Mouse (Mus musculus) forebrain, embryonic 16.5 days (tissue): ENCODE data around the gene Gm47985. TPM values are rescaled to one million over a fixed set of nuclear protein-coding genes. Genes with fewer than 3 reads are reported as not detected.

Source experiments
- ATAC-seq: fragments of 200-750 bp; cut with Nextera tagmentation; 2 replicates; pipeline ENCODE4 v1.8.0; 2017; ENCODE audit warnings: mild to moderate bottlenecking, moderate library complexity
- H3K27ac ChIP-seq: fragments of 300-500 bp; sonication (generic); 2 replicates; pipeline ENCODE4 v1.5.1; 2014; ENCODE audit warnings: low read length, control low read depth
- H3K27me3 ChIP-seq: fragments of 300-500 bp; sonication (generic); replicated peaks from 2 replicates; pipeline ENCODE4 v1.6.1; 2014; ENCODE audit warnings: low read length; ENCODE audit not compliant: control insufficient read depth, insufficient read depth
- H3K36me3 ChIP-seq: fragments of 300-500 bp; sonication (generic); 2 replicates; pipeline ENCODE4 v1.6.1; 2014; ENCODE audit not compliant: control insufficient read depth, insufficient read depth
- H3K4me1 ChIP-seq: fragments of 300-500 bp; sonication (generic); replicated peaks from 2 replicates; pipeline ENCODE4 v1.6.1; 2014; ENCODE audit warnings: low read length; ENCODE audit not compliant: control insufficient read depth, insufficient read depth
- H3K4me2 ChIP-seq: fragments of 300-500 bp; sonication (generic); 2 replicates; pipeline ENCODE4 v1.6.1; 2014; ENCODE audit warnings: mild to moderate bottlenecking, low read length, control low read depth
- H3K4me3 ChIP-seq: fragments of 300-500 bp; sonication (generic); replicated peaks from 2 replicates; pipeline ENCODE4 v1.5.1; 2014; ENCODE audit warnings: mild to moderate bottlenecking, low read length, control low read depth
- H3K9ac ChIP-seq: fragments of 300-500 bp; sonication (generic); replicated peaks from 2 replicates; pipeline ENCODE4 v1.6.1; 2014; ENCODE audit warnings: low read depth, low read length, control low read depth
- H3K9me3 ChIP-seq: fragments of 300-500 bp; sonication (generic); 2 replicates; pipeline ENCODE4 v1.6.1; 2016; ENCODE audit warnings: low read length; ENCODE audit not compliant: control insufficient read depth
- WGBS: fragments of 180-500 bp; shearing (Covaris S2); extraction: QIAGEN DNeasy Blood & Tissue Kit; methylation state at CpG from one replicate; pipeline ENCODE4 v1.1.7; 2014; 5-methylcytosine and 5-hydroxymethylcytosine counted together
- polyA plus RNA-seq: library from polyadenylated mRNA; unstranded; fragments of >200 nt; fragmentation: Nextera tagmentation; extraction: Ambion mirVana; gene quantifications from 2 replicates; pipeline ENCODE4 v1.2.1, GENCODE M21; 2015

Gene Gm47985
- polyA plus RNA-seq, 1 experiment from 2014 or later: not detected

- Histone ChIP-seq H3K4me3 (no peak overlapping the region), H3K36me3 (no peaks in the 10 kb centered on the region), H3K27ac (no peak overlapping the region), H3K9me3 (no peaks in the 10 kb centered on the region), H3K27me3 (no peaks in the 10 kb centered on the region), H3K9ac (no peak overlapping the region), H3K4me2 (no peak overlapping the region), H3K4me1 (no peaks in the 10 kb centered on the region)
- WGBS: 90% methylated on average over 1 of the region's 1 CpGs
- no peak for ATAC-seq
Observed at GRCm38 (mm10) chr1:151224536-151224935, 42.2 kb downstream of the Gm47985 start.

- Histone ChIP-seq H3K4me2 (no peak overlapping the region), H3K4me3 (no peak overlapping the region), H3K27ac (no peak overlapping the region), H3K9me3 (no peaks in the 10 kb centered on the region), H3K4me1 (no peaks in the 10 kb centered on the region), H3K36me3 (no peaks in the 10 kb centered on the region), H3K9ac (no peak overlapping the region), H3K27me3 (no peaks in the 10 kb centered on the region)
- no peak for ATAC-seq
- WGBS: 84% methylated on average over 8 of the region's 8 CpGs
Observed at GRCm38 (mm10) chr1:151227506-151227905, 45.2 kb downstream of the Gm47985 start.

- Histone ChIP-seq H3K27ac (no peak overlapping the region), H3K27me3 (no peaks in the 10 kb centered on the region), H3K9me3 (no peaks in the 10 kb centered on the region), H3K9ac (no peak overlapping the region), H3K4me1 (no peaks in the 10 kb centered on the region), H3K4me2 (no peak overlapping the region), H3K4me3 (no peak overlapping the region), H3K36me3 (no peaks in the 10 kb centered on the region)
- no peak for ATAC-seq
- WGBS: 50% methylated on average over 1 of the region's 1 CpGs
Observed at GRCm38 (mm10) chr1:151228320-151228989, 46.1 kb downstream of the Gm47985 start.

- Histone ChIP-seq H3K9me3 (no peaks in the 10 kb centered on the region), H3K27ac (no peak overlapping the region), H3K4me2 (no peak overlapping the region), H3K36me3 (no peaks in the 10 kb centered on the region), H3K4me1 (no peaks in the 10 kb centered on the region), H3K9ac (no peak overlapping the region), H3K4me3 (no peak overlapping the region), H3K27me3 (no peaks in the 10 kb centered on the region)
- ATAC-seq: no peak
- 80% methylated on average over 3 of the region's 3 CpGs for WGBS
Observed at GRCm38 (mm10) chr1:151232346-151232745, 50.0 kb downstream of the Gm47985 start.

GRCm38 (mm10) chr1:151233756-151234155 lies 51.4 kb downstream of the Gm47985 start:
- WGBS: 91% methylated on average over 3 of the region's 3 CpGs
- Histone ChIP-seq H3K27ac (no peak overlapping the region), H3K4me1 (no peaks in the 10 kb centered on the region), H3K36me3 (no peaks in the 10 kb centered on the region), H3K4me2 (no peak overlapping the region), H3K4me3 (no peak overlapping the region), H3K27me3 (no peaks in the 10 kb centered on the region), H3K9ac (no peak overlapping the region), H3K9me3 (no peaks in the 10 kb centered on the region)
- no peak for ATAC-seq

Other genes starting within 250 kb of the Gm47985 start
- gene Hmcn1, start 189.1 kb upstream of the Gm47985 start, polyA plus RNA-seq: 0.81 and 1.3 TPM in 2 replicates
- not detected in 2 replicates for gene Gm8947, start 9.8 kb downstream of the Gm47985 start, polyA plus RNA-seq
- gene Gm47995, start 15.9 kb downstream of the Gm47985 start, polyA plus RNA-seq: not detected in 2 replicates
- not detected in 2 replicates for gene 3110040M04Rik, start 21.6 kb downstream of the Gm47985 start, polyA plus RNA-seq
- gene Gm47996, start 27.6 kb downstream of the Gm47985 start, polyA plus RNA-seq: not detected in 2 replicates
- 388 and 450 TPM in 2 replicates for gene Ivns1abp, start 161.9 kb downstream of the Gm47985 start, polyA plus RNA-seq
- gene Swt1, start 245.9 kb downstream of the Gm47985 start, polyA plus RNA-seq: 17.7 and 21.0 TPM in 2 replicates
- 50.5 and 52.3 TPM in 2 replicates for gene Trmt1l, start 246.0 kb downstream of the Gm47985 start, polyA plus RNA-seq